Mouse (Mus musculus) kidney, adult 18-20 months (tissue): ENCODE results near the gene Tacc3.

ENCODE experiments used
- DNase-seq: peaks from one replicate; pipeline ENCODE4 v3.0.0; 2021

Tacc3 gene

GRCm38 (mm10) chr5:33656739-33657138 is 1.2 kb upstream of the Tacc3 start:
- DNase-seq: no peak

DNA sequence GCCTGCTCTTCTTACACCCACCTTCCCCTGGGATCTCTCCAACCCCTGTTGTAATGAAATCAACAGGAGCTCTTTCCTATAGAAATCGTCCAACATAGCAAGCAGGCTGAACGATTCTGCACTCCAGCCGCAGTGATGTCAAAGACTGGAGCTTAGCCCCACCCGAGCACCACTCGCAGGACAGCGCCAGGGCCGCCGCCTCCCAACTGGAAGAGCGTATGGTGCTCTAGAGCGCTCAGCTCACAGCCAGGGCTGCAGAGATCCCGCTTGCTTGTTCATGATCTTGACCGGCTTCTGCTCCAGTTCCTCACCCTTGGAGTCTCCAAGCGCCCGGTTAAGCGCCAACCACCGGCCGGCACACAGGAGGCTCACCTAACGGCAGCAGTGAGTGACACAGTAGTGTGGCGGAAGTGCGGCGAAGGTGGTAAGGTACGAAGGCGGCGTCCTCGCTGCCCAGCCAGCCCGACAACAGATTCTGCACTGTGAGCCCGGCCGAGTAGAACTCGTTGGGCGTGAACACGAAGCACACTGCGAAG is 609 bp upstream of the Tacc3 start:
- no peak for DNase-seq

GRCm38 (mm10) chr5:33658664-33659050 is 729 bp downstream of the Tacc3 start:
- no peak for DNase-seq

- no peak for DNase-seq
Observed at GRCm38 (mm10) chr5:33668223-33668622, 10.3 kb downstream of the Tacc3 start.

DNA sequence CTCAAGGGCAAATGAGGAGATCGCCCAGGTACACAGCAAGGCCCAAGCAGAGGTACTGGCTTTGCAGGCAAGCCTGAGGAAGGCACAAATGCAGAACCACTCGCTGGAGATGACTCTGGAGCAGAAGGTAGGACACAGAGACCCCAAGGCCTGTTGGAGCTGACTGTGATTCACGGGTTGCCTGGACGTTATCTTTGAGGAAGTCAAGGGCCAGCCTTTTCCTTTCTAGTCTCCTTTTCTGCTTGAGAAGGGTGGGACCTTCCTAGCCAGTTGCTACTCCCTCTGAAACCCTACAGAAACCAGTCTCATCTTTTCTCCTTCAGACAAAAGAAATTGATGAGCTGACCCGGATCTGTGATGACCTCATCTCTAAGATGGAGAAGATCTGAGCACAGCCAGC is 13.7 kb downstream of the Tacc3 start:
- no peak for DNase-seq

DNA sequence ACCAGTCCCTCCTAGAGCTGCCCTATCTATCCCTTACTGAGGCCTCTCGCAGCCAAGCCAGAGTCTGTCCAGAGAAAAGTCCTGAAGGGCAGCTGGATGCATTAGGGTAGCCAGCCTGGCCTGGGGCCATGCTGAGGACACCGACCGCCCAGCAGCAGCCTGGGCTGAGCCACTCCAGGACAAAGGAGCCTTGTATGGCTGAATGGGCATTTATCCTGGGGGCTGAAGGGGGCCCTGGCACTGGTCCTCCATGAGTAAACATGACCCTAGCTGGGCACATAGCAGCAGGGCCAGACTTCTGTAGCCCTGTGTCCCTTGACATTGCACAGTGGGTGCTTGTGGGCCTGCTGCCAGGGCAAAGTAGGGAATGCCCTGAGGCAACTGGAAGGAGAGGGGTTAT is 16.5 kb downstream of the Tacc3 start:
- no peak for DNase-seq

- peak; percentile 75 for DNase-seq
Observed at GRCm38 (mm10) chr5:33675964-33676363, 18.0 kb downstream of the Tacc3 start.

DNA sequence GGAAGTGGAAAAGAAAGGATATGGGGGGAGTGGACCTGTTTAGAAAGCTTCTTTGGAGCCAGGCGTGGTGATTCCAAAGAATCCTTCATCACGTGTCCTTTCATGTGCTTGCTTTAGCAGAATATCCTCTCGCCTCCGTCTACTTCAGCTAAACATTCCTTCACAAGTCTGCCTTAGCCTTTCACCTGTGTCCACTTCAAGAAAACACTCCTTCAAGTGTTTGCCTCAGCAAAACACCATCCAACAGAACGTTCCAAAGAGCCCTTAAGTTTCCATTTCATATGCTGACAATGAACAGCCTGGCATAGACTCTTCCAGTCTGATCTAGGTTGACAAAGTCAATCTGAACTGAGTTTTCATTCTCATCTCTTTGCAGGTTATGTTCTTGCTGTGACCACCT is 20.3 kb downstream of the Tacc3 start:
- no peak for DNase-seq

DNA sequence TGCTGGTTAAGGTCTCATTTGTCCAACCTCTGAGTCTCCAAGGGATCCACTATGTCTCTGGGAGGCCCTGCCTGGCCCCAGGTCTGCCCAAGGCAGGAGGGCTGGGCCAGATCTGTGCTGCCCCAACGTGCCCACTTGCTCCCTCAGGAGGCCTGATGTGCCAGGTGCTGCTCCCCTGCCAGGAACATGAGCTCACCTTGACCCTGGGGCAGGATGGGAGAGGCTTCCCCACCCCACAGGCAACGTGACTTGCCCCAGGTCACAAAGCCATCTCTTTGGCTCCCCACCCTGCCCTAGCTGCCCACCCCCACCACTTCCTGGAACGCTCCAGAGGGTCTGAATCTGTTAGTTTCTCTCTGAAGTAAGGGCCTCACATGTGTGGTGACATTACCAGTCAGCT is 23.1 kb downstream of the Tacc3 start:
- no peak for DNase-seq

GRCm38 (mm10) chr5:33681611-33682388 is 23.9 kb downstream of the Tacc3 start:
- DNase-seq: no peak

DNA sequence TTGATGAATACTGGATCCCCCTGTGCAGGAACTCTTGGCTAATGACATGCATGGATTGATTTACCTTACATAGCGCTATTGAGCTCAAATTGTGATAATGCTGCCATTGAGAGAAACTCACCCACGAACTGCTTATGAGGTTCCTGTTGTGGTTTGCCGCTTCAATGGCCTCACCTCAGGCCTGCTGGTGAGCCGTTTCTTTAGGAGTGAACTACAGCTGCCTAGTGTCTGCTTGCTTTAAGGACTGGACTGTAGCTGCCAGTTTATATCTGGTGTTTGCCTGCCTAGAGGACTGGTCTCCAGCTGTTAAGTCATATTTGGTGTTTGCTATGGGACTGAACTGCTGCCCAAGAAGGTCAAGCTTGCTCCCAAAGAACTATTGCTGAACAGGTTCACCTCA is 25.0 kb downstream of the Tacc3 start:
- DNase-seq: no peak

DNA sequence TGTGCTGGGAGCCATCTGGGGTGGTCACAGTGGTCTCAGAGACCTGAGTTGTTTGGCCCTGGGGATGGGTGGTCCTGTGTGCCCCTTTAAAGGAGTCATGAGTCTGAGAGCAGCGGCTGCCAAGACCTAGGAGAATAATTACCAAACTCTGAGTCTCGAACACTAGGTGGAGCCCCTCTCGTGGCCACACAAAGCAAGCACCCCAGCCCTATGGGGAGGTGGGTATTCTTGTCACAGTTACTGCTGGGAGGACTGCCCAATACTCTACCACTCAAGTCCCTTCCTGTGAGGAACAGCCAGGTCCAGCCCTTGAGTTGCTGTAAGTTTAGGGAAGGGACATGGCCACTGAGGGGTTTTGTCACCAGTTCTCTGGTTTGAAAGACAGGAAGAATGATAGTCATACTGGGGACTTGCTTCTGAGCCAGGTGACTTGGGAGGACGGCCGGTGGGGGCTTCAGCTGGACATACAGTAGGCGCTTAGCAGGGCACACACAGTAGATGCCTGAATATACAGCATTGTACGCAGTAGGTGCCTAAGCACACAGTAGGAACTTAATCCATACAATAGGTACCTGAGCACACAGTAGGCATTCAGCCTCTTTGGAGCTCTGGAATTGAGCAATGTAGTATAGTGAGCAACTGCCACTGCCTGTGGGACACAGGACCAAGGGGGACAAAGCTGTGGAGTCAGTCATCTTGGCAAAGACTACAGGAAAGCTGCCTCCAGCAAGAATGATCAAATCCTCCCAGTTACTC is 26.1 kb downstream of the Tacc3 start:
- peak; percentile 73 for DNase-seq

DNA sequence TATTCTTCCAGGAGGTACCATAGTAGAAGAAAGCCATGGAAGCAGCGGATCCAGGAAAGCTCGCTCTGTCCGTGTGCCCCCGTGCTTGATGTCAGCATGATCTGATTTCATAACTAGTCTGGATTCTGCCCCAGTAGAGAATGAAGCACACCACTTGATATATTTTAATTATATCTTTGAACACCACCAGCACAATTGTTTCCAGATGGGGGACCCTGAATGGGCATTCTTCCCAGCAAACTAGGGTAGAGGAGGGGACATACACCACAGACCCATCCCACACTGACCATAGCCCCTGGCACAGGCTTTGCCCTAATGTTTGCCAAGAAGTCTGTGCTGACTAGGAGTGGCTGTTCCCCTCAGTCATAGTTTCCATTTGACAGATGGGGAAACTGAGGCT is 27.0 kb downstream of the Tacc3 start:
- no peak for DNase-seq

- no peak for DNase-seq
Observed at GRCm38 (mm10) chr5:33687142-33687541, 29.2 kb downstream of the Tacc3 start.

DNA sequence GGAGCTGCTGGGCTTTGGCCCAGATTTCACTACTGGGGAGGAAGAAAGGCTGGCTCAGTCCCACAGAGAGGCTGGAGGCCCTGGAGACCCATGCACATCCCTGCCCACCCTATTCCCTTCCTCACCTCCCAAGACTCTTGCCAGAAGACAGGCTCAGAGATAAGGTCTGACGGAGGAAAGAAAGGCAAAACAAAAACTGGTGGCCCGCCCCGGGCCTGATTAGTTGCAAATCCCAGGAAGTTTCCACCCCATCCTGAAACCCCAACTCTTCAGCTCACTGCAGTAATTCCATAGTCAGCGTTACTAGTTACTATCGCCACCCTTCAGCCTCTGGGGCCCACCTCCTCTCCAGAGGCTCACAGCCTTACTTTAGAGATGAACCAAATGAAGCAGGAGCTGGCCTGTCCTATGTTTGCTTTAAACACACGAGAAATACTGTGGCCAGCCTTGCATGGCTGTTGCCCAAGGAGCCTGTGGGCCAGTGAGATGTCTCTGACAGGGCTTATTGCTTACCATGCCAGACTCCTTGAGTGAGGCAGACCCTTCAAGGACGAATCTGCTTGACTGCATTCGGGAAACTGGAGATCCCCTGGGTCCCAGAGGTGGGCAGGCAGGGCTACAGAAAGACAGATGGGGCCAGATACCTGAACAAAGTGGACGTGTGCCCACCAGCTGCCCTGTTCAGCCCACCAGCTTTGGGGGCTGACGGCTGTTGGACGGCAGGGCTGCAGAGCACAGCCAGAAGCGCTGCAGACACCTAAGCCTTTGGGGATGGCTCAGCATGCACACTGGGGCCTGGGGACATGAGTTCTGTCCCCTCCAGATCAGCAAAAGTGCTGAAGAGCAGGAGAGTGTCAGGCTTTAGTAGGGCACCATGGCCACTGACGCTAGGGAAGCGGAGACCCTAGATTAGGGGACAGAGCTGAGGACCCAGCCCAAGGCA is 30.6 kb downstream of the Tacc3 start:
- DNase-seq: no peak

GRCm38 (mm10) chr5:33689221-33689844 is 31.4 kb downstream of the Tacc3 start:
- no peak for DNase-seq

DNA sequence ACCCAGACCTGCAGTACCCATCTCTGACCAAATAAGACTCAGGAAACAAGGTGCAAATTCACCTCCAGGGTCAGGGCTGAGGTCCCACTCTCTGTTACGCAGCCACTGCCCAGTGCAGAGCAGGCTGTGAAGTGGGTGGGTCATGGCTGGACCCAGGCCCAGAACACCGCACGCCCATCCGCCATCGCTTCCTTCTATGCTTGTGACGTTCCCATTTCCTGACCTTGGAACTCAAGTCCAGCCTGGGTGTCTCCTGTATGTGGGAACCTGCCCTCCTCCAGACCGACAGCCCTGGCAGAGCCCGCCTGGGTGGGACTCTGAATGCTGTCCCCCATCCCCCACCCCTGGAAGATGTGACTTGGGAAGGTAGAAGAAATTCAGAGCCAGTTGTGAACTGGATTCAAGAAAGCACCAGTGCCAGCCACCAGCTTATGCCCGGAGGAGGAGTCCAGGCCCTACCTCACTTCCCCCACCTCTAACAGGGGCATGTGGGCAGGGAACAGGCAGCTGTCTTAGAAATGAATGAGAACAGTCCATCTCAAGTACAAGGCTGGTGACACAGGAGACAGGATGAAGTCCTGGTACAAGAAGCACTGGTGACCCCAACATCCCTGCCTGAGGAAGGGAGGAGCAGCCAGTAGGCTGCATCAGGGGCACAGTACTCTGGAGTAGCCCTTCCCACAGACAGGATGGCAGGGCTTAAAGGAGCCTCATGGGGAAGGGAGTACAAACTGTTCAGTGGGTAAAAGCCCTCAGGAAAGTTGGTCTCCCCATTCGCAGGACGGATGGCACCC is 32.1 kb downstream of the Tacc3 start:
- peak; percentile 53 for DNase-seq

GRCm38 (mm10) chr5:33692393-33692792 is 34.5 kb downstream of the Tacc3 start:
- no peak for DNase-seq

DNA sequence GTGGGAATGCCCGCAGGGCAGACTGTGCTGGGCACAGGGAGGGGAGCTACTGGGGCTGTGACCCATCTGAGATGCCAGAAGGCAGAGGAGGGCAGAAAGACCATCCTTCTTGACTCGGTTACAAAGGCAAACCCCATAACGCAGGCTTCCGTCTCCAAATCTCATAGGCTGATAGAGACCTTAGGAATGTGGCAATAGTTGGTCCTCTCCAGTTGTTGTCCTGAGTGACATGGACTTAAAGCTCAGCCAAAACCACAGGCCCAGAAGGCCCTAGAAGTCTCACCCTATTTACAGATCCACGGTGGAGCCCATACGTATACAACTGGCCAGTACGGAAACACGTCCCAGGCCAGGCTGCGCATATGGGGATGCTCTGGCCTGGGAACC is 36.5 kb downstream of the Tacc3 start:
- DNase-seq: no peak

GRCm38 (mm10) chr5:33694848-33695717 is 37.2 kb downstream of the Tacc3 start:
- peak; percentile 40 for DNase-seq

GRCm38 (mm10) chr5:33695718-33696121 is 37.8 kb downstream of the Tacc3 start:
- DNase-seq: no peak
